Mouse (Mus musculus): ENCODE data around the gene Ctsw.

DNA sequence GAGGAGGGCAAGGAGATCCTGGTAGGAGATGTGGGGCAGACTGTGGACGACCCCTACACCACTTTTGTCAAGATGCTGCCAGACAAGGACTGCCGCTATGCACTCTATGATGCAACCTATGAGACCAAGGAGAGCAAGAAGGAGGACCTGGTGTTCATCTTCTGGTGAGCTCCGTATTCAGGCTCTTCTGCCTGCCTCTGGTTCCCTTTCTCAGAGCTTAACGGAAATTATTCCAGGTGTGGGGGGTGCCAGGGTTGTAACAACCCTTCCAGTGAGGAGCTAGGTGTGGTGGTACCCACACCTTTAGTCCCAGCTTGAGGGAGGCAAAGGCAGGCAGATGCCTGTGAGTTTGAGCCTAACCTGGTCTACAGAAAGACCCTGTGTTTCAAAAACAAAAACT, 24.3 kb upstream of the Ctsw start:
- TF ChIP-seq POLR2A (IDR thresholded peaks at IDR 0.05; ENCODE audit: borderline replicate concordance, control insufficient read depth, low read depth, low read length), result no peak
- TF ChIP-seq CTCF (IDR thresholded peaks at IDR 0.05; ENCODE audit: control insufficient read depth, insufficient read depth, low read length), result no peak

Data from bone marrow, adult 2 months (tissue).